Mouse (Mus musculus) thymus, postnatal 25 days (tissue): ENCODE results near the gene Tmem45a.
"Not testable (repeated sequence)": the region's sequence is repeated elsewhere in the genome, so short reads cannot be mapped to it uniquely, and the experiment has no call there.

ENCODE experiments used
- DNase-seq: peaks from one replicate; pipeline ENCODE4 v3.0.0; 2022

The Tmem45a gene

GRCm38 (mm10) chr16:56885824-56886615 lies at the start of gene Tmem45a:
TSS of gene Tmem45a (minus strand) at chr16:56886166.
- peak; percentile 15 for DNase-seq

GRCm38 (mm10) chr16:56928023-56928422 lies 42.1 kb upstream of the Tmem45a start, which contains the start of gene Lnp1:
TSS of gene Lnp1 (minus strand) at chr16:56928061.
- DNase-seq = no peak

GRCm38 (mm10) chr16:56920102-56920657 lies 34.2 kb upstream of the Tmem45a start:
- DNase-seq = no peak

- DNase-seq = no peak
Observed at GRCm38 (mm10) chr16:56917230-56917629, 31.3 kb upstream of the Tmem45a start.

GRCm38 (mm10) chr16:56908986-56909385 lies 23.0 kb upstream of the Tmem45a start:
- no peak for DNase-seq

GRCm38 (mm10) chr16:56902206-56902605 lies 16.2 kb upstream of the Tmem45a start:
- DNase-seq = not testable (repeated sequence)

GRCm38 (mm10) chr16:56891583-56891982 lies 5.6 kb upstream of the Tmem45a start:
- DNase-seq = no peak

GRCm38 (mm10) chr16:56886616-56887116 lies 700 bp upstream of the Tmem45a start:
- no peak for DNase-seq

GRCm38 (mm10) chr16:56884811-56885210 lies 1.2 kb downstream of the Tmem45a start:
- no peak for DNase-seq

- DNase-seq = no peak
Observed at GRCm38 (mm10) chr16:56873410-56873809, 12.6 kb downstream of the Tmem45a start.

- no peak for DNase-seq
Observed at GRCm38 (mm10) chr16:56870458-56870857, 15.5 kb downstream of the Tmem45a start.

- no peak for DNase-seq
Observed at GRCm38 (mm10) chr16:56868361-56868760, 17.6 kb downstream of the Tmem45a start.

- no peak for DNase-seq
Observed at GRCm38 (mm10) chr16:56867591-56867990, 18.4 kb downstream of the Tmem45a start.

GRCm38 (mm10) chr16:56852841-56853587 lies 33.0 kb downstream of the Tmem45a start:
- DNase-seq = no peak

GRCm38 (mm10) chr16:56842988-56843387 lies 43.0 kb downstream of the Tmem45a start:
- no peak for DNase-seq

GRCm38 (mm10) chr16:56833312-56833711 lies 52.7 kb downstream of the Tmem45a start:
- no peak for DNase-seq

- DNase-seq = no peak
Observed at GRCm38 (mm10) chr16:56831986-56832385, 54.0 kb downstream of the Tmem45a start.

- DNase-seq = no peak
Observed at GRCm38 (mm10) chr16:56801370-56802109, 84.4 kb downstream of the Tmem45a start.

GRCm38 (mm10) chr16:56800946-56801345 lies 85.0 kb downstream of the Tmem45a start:
- no peak for DNase-seq

- DNase-seq = no peak
Observed at GRCm38 (mm10) chr16:56800469-56800868, 85.5 kb downstream of the Tmem45a start.

GRCm38 (mm10) chr16:56799541-56800029 lies 86.4 kb downstream of the Tmem45a start:
- no peak for DNase-seq

GRCm38 (mm10) chr16:56798873-56799272 lies 87.1 kb downstream of the Tmem45a start:
- DNase-seq = no peak
